Mouse (Mus musculus) left cerebral cortex, adult 18-20 months (tissue): Measurements from ENCODE around the gene Bmp5. TPM values are rescaled to one million over a fixed set of nuclear protein-coding genes. Genes with fewer than 3 reads are reported as not detected.
"Not testable (repeated sequence)": the region's sequence is repeated elsewhere in the genome, so short reads cannot be mapped to it uniquely, and the experiment has no call there.

Source experiments
- DNase-seq, 2 experiments: peaks; one replicate each; pipeline ENCODE4 v3.0.0; 2021 to 2022; ENCODE audit warnings: low spot score in 2 of 2, mixed read lengths in 1 of 2
- long read RNA-seq, 2 experiments: library from polyadenylated mRNA; stranded (forward); transcript quantifications; one replicate each; pipeline ENCODE4 v2.0.0; 2021
- total RNA-seq, 2 experiments: library from RNA; stranded (reverse); gene quantifications; 2 replicates each; pipeline ENCODE4 v1.2.3; 2021

The Bmp5 gene
- 1 to 10 TPM; 1.7 to 1.9 TPM for total RNA-seq
- long read RNA-seq, experiment 1 = 0 reads
- long read RNA-seq, experiment 2, partial matches to known transcripts = 0 of 1 reads
- long read RNA-seq, experiment 2, other reads (novel, unspliced or antisense) = 0 of 1 reads

DNA sequence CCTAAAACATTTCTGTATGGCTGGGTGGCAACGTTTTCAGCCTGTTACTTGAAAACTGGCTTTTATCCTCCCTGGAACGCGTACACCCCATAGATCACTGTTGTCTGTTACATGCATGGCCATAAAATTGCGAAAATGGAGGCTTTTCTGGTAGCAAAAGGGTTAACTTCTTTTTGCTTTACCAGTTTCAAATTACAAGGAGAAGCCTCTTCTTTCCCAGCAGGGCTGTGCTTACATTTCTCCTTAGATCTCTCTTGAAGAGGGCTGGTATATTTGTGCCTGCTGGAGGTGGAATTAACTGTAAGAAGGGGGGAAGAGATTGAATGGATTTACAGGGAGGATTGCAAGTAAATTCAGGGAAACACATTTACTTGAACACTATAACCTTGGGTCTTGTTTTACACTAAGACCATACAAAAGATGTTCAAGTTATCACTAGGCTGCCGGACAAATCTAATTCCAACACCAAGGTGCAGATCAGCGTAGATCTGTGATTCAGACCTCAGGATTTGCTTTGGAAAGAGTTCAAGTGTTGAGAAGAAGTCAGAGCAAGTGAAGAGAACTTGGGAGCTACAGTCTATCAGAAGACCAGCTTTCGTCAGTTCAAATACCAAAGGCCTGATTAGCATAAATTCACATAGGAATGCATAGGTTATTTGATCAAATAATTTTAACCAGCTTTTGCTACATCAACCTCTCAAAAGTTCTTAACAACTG lies at the start of gene Bmp5:
Bmp5 (plus strand) TSS at position 236 of the 717 bp plus-strand sequence.
- DNase-seq = no peak

DNA sequence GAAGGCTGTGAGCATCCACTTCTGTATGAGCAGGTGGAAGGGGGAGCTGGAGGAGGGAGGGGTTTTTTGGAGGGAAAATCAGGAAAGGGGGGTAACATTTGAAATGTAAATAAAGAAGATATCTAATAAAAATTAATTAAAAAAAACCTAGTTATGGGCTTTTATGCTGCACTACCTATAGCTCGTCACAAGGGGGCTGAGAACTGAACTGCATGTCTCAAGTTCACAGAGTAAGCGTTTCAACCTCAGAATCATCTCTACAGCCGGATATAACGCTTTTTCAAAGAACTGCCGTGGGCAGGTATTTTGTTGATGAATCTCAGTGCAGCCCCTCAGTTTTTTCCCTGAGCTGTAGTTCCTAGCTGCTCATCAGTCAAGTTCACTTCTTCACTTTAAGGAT lies 15.1 kb upstream of the Bmp5 start:
- DNase-seq = peak; percentile 6 to 14

DNA sequence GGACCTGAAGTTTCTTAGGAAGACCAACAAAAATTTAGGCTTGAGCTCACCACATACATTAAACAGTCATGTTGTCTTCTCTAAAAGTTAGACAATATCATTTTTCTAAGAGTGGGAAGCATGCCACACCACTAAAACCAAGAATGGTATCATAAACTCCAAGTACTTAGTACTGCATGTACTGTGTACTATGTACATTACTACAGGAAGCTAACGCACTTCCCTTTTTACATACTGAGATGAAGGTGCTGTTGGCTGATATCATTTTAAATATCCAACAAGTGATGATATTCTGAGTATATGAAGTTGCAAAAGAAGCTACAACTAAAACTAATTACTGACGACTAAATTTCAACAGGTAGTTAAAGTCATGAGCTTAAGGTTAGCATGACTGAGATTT lies 13.6 kb upstream of the Bmp5 start:
- no peak for DNase-seq

DNA sequence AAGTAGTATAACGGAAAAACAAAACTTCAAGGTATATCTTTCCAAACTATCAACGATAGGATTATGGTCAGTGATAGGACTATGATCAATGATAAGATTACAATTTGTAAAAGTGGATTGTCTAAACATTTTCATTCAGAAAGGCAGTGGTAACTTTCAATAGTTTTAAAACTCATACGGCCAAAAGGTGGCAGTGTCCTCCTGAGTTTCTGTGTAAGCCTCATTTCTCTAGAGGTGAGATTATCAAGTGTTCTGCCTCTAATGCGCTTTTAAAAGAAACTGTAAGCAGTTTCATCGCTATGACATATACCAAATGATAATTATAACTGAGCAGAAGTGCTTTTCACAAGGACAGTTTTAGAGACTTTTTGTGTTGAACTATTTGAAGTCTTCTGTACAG lies 12.7 kb upstream of the Bmp5 start:
- DNase-seq = peak; percentile 21 to 43

DNA sequence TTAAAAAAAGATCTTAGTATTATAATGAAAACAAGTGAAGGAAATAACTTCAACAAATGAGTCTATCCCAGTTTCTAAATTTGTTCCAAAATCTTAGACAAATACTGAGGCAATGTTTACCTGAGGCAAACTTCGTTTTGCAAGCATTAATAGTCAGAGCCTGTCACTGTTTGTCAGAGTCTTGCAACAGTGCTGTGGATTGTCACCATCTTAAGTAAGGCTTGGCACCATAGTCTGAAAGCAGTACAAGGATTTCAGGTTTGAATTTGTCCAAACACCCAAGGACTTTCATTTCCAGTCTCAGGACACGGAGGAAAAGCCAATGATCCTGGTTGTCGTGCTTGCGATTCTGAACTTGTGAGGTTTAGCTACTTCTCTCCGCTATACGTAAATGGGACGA lies 10.4 kb upstream of the Bmp5 start:
- no peak for DNase-seq

DNA sequence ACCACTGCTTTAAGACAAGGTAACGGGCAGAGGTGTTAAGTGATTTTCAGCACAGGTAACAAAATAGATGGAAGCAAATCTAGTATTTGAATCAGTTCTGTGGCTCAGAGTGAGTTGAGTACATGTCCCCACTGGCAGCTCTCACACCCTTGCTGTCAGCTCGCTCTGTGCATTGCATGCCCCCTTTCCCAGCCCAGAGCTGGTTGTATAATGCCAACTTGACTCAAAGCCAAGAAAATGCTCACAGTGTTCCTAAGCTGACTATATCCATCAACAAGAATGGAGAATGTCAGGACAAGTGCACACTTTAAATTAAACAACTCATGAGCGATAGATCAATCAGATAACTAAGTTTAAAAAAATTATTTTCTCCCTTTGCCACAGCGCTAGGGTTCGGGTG lies 8.6 kb upstream of the Bmp5 start:
- DNase-seq = no peak

DNA sequence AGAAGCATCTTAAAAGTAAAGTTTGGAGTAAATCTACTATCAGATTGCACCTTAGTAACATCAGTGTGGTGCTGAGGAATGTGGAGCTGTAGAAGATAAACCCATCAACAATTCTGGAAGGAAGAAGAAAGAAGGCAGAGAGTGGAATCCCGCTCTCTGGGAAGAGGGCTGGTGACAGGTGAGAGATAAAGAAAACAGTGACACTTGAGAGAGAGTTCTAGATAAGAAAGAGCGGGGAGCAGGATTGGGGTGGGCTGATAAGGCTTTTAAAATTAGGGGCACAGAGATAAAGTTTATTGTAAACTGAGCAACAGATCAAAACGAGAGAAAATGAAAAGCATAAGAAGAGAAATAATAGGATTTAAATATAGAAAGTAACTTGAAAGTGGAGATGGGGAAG lies 6.1 kb upstream of the Bmp5 start:
- no peak for DNase-seq

DNA sequence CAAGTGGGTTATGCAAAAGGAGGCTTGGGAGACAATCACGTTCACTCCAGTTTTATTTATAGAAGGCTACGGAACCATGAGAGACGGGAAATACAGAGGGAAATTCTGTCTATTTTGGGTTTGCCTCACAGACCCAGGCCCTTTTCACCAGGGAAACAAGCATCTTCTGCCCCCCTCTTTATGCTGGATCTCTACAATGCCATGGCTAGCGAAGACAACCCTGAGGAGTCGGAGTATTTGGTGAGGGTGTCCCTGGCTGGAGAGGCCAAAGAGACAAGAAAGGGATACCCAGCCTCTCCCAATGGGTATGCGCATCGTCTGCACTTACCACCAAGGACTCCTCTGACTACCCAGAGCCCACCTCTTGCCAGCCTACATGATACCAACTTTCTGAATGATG lies 989 bp downstream of the Bmp5 start:
- no peak for DNase-seq

DNA sequence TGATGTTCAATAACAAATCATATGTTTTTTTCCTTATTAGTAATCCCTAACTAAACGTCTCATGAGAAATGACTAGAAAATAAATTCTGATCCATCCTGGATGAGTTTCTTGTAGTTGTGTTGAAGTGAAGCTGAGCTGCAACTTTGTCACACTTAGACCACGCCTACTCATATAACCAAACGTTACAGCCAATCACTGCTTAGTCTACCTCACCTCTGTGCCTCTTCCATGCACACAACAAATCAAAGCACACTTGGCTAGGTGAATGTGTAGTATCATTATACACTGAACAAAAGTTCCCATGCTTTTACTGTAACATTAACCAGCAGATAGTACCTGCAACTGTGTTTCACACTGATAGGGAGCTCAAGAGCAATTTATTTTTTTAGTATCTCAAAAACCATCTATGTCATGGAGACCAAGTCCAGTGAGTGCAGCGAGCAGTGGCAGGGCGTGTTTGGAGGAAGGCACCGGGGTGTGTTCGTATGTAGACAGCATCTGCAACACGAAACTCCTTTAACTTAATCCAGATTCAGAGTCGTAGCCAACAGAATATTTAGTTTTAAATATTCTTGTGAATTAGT lies 3.7 kb downstream of the Bmp5 start:
- DNase-seq = no peak

DNA sequence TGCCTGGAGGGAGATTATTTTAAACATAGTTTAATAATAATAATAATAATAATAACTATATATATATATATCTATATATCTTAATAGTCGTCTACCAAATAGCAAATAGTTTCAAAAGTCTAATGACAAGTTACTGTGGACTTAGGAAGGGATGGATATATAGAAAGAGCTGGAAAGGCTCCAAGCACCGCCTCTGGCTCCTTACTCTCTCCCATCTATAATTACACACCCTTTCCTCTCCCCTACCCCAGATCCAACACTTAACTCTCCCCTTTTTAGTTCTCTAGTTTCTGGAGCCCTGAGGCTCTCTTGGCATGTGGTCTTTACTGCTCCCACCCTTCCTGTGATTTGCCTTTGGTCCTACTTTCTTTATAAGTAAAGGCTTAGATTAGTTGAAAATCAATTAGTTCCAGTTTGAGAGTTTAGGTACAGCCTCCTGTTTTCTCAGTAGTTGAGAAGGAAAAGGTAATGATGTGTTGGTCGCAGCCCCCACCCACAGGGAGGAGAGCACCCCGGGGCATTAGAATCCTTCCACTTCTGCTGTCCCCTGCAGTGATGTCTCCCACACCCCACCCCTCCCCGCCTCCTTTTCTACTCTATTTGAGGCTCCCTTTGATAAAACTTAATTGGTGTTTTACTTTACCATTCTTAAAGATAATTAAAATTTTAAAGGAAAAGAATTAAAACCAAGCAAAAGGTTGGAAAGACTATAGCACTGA lies 5.6 kb downstream of the Bmp5 start:
- no peak for DNase-seq

DNA sequence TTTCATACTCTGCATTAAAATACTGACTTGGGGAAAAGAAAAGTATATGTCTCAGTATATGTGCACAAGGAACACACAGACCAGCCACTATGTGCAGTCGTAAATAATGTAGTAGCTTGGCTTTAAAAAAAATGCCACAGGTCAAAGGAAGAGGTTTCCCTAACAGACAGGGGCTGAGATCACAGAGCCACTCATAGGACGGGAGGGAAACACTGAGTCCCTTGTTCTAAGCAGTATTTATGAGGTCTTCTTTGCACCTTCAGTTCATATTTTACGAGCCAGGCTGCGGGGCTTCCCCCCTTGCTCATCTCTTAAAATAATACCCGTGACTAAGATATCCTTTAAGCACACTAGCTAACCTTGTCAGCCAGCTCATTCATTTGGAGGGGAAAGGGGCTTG lies 6.4 kb downstream of the Bmp5 start:
- DNase-seq = no peak

DNA sequence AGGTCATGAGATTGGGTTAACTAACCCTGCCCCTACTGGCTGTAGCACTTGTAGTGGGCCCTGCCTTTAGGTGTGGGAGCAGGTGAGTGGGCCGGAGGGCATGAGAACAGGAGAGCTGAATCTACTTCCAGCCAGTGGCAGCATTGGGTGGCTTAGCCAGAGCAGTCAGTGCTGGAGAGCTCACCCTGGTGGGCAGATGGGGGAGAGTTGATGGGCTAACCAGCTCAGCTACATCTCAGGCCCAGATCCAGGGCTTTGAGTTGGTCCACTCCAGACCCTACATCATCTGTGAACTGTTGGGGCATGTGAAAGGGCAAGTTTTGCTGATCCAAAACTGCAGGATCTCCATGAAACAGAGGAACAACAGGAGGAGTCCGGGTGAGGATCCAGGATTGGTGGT lies 8.4 kb downstream of the Bmp5 start:
- no peak for DNase-seq

DNA sequence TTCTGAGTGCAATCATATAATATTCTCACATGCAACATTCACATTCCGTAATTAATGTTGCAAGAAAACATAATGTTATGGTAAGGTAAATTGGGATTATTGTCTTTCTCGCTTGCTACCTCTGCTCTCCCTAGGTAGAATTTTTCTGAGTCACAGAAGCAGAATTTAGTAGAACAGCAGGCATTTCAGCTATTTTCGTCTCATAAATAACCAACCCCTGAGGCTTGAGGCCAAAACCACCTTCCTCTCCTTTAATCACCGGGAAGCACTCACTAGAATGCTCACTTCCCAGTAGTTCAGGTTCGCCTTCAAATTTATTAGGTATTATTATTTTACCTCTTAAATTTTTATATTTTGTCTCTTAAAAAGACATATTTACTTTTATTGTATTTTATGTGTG lies 10.8 kb downstream of the Bmp5 start:
- no peak for DNase-seq

DNA sequence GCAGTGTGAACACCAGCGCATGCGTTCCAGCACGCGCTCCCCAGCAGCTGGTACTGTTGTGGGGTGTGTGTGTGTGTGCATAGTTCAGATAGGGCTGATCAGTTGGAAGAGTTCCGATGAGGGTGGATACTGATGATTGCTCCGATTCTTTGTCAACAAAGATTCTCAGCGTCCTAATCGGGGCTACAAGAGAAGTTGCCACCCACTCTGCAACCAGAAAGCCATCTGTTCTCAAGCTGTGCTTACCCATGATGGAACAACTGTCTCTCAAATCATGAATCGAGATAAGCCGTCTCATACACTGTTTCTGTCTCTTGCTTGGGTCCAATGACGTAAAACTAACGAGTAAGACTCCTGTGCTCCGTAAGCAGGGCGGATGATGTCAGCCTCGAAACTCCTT lies 12.0 kb downstream of the Bmp5 start:
- no peak for DNase-seq

DNA sequence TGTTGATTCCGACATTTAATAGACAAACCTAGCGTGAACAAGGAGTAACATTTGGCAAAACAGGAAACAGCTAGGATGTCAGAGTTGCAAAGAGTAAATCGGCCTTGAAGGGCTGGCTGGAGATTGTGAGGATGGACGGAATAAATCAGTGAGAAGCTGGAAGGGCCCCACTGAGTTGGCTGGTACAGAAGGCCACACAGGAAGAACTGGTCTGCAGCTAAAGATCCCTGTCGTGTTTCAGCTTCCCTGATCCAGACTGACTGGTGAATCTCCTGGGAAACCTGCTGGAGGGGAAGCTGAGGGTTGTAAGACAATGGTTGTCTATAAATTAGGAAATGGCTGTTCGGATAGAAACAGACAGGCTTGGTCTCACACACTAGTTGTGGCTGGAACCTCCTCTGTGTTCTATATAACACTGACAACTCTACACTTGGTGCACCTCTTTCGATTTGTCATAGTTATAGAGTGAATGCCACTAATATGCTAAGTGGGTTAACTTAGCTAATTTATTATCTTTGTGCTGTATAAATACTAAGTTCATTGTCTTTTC lies 14.8 kb downstream of the Bmp5 start:
- no peak for DNase-seq

DNA sequence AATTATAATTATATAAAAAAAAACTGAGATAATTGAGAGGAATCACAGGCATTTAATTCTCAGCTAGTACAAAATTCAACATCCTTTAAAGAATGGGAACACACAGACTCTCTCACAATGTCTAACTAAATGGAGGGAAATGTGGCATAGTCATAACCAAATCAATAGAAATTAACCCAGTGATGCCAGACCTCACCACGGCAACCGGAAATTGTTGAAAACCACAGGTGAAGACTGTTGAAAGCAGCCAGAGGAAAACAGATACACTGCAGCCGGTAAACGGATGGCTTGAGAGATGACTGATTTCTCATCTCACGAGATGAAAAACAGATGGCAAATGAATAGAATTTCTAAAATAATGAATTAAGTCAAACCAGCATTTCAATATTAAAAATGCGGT lies 29.8 kb downstream of the Bmp5 start:
- DNase-seq = no peak

DNA sequence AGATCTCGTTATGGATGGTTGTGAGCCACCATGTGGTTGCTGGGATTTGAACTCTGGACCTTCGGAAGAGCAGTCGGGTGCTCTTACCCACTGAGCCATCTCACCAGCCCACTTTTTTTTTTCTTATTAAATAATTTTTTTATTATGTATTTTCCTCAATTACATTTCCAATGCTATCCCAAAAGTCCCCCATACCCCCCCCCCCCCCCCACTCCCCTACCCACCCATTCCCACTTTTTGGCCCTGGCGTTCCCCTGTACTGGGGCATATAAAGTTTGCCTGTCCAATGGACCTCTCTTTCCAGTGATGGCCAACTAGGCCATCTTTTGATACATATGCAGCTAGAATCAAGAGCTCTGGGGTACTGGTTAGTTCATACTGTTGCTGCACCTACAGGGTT lies 33.0 kb downstream of the Bmp5 start:
- not testable (repeated sequence) for DNase-seq

DNA sequence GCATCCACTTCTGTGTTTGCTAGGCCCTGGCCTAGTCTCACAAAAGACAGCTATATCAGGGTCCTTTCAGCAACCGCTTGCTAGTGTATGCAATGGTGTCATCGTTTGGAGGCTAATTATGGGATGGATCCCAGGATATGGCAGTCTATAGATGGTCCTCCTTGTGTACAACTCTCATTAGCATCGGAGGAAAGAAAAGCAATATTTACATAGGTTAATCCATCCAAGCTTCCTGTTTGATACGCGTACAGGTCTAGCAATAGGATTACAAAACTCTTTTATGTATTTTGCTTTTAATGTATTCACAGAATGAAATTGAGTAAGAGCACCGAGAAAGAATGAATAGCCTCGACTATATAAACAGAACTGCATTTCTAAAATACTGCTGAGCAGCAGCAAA lies 33.5 kb downstream of the Bmp5 start:
- DNase-seq = no peak

DNA sequence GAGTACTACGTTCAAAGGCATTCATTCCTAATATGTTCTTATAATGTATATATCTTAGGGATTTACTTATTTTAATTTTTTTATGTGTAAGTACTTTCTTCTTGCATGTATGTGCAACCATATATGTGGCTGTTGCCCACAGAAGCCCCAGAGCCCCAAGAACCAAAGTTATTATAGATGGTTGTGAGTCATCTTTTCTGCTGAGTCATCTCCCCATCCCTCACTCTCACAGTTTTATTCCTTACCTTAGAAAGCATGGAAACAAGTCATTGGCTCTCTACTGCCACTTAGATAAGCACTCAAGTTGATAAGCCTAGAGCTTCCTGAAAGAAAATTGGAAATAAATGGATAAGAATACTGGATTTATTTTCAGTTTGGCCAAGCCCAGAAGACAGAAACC lies 40.0 kb downstream of the Bmp5 start:
- no peak for DNase-seq

DNA sequence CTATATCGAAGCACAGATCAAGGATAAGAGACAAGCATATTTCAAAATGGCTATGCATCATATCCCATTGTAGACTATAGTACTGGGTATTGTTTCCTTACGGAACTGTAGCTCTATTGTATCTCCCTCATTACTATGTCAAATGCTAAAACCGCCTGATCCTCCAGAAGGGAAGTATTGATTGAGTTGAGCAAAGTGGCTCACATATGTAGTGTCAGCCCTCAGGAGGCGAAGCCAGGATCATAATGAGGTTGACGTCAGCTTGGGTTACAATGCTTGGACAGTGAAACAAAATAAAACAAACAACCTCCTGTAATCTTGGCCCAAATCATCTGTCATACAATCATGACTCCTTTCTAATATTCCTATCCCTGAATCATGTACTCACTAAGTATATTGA lies 43.2 kb downstream of the Bmp5 start:
- no peak for DNase-seq

DNA sequence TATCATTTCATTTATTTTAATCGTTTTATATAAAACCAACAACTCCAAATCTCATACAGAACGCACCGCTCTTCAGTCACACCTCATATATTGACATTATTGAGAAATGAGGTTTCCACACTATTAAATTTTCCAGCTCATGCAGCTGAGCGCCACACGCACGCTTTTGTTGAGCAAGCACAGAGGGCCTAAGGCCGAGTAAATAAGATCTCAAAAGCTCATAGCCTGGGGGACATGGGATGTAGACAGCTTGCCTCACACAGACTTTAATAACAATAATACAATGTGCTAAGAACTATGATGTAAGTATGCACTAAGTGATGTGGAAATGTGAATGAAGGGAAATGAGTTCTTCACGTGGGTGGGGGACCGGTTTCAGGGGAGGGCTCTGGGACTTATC lies 57.3 kb downstream of the Bmp5 start:
- no peak for DNase-seq

DNA sequence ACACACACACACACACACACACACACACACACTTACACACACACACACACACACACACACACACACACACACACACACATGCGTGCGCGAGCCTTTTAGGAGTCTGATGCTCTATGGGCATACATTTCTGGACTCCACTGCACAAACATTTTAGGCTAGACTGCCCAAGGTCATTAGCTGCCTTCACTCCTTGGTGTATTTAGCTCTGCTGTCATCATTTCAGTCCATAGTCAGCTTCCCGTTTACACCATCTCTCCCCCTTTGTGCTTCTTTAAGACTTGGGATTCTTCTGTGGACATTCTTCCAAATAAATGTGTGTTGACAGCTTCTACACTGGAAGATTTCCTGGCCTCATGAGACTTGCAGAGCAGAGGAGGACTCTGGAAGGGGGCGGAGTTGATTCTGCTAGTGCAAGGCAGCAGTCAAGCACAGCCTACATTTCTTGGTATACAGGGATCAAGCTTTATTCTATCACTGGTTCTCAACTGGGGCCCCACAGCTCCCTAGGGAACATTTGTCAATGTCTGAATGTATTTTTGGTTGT lies 58.1 kb downstream of the Bmp5 start:
- no peak for DNase-seq
